ENCODE assay signal across 15 mouse cellular contexts in the genomic region with DNA sequence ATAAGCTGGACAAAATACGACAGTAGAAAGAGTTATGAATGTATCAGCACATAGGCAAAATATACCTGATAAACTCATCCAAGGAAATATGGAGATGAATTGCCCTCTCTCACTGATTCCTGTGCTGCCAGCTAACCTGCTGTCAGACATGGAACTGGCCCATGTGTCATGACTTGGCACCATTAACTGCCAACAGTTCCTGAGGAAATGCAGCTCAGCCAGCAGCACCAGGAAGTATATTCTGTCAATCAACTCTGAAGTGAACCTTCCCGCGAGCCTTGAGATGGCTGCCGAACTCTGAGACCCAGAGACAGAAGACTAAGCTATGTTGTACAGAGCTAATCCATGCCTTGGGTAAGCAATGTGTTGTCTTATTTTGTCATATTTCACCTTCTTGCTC.
DNase-seq lines count a peak whose midpoint lies in the region; ATAC-seq lines count a peak whose summit lies in the region.
"Had no signal": no experiment of that assay in that cellular context is flagged by ENCODE, and none has a peak within 500 bp of the region (broad histone marks: within the 10 kb centered on the region; RNA-seq: fewer than 3 reads in every experiment).

No protein-coding gene starts in this region.

- intact Hi-C loops in heart, postnatal 10 days (cut with DNase I) = no loop called here

- peak; percentile 59 to 69 for DNase-seq in cerebellum, postnatal 25 days
- no peak for DNase-seq in cerebellum, adult 8-10 months
- peak; percentile 6 to 27 for DNase-seq in heart, postnatal 10 days
- DNase-seq in heart, adult 9 months (ENCODE audit: low spot score in 2 of 2) = no peak
- DNase-seq in adipocyte (ENCODE audit: low spot score) = peak; percentile 42
- no peak for DNase-seq in thymus, postnatal 14 days
- DNase-seq: adrenal gland, adult 2 months; kidney, adult 2 months; kidney, postnatal 14 days; lung, postnatal 14 days; right cerebral cortex, postnatal 4 days; thymus, postnatal 36 days had no signal

- peak; percentile 35 for ATAC-seq in granulocyte monocyte progenitor cell, adult 5-6 weeks (replicated peaks; ENCODE audit: poor library complexity, severe bottlenecking)
- ATAC-seq in frontal cortex, adult (ENCODE audit: low TSS enrichment) = no peak
- ATAC-seq: CD4-positive, CD25-positive, alpha-beta regulatory T cell, adult 4 months had no signal

Comparison
In these comparisons a context has a peak if more than half of its experiments do, and no peak if none do; other contexts are left out.
1. DNase-seq: peak in cerebellum, postnatal 25 days (2 of 2), heart, postnatal 10 days (2 of 2) and adipocyte (single experiment); none in cerebellum, adult 8-10 months (single experiment), heart, adult 9 months (0 of 2) and thymus, postnatal 14 days (single experiment).